Mouse (Mus musculus): ENCODE data around the gene Gart.

- TF ChIP-seq POLR2A (IDR thresholded peaks at IDR 0.05; ENCODE audit: borderline replicate concordance, low read depth, low read length) (no peak), CTCF (IDR thresholded peaks at IDR 0.05; ENCODE audit: low read depth, low read length) (no peak)
Observed at GRCm38 (mm10) chr16:91639161-91639560, 7.6 kb downstream of the Gart start.
